Mouse (Mus musculus) forebrain, embryonic 12.5 days (tissue): ENCODE measurements around the gene Fiz1. TPM values are rescaled to one million over a fixed set of nuclear protein-coding genes. Genes with fewer than 3 reads are reported as not detected.

Experiments used
- ATAC-seq: fragments of 200-750 bp; cut with Nextera tagmentation; 2 replicates; pipeline ENCODE4 v1.8.0; 2017; ENCODE audit warnings: moderate TSS enrichment; ENCODE audit not compliant: low FRiP score
- H3K27ac ChIP-seq: fragments of 300-500 bp; sonication (generic); 2 replicates; pipeline ENCODE4 v1.5.1; 2016; ENCODE audit warnings: mild to moderate bottlenecking
- H3K27me3 ChIP-seq: fragments of 300-500 bp; sonication (generic); 2 replicates; pipeline ENCODE4 v1.6.1; 2016; ENCODE audit warnings: mild to moderate bottlenecking
- H3K36me3 ChIP-seq: fragments of 300-500 bp; sonication (generic); replicated peaks from 2 replicates; pipeline ENCODE4 v1.6.1; 2016; ENCODE audit warnings: mild to moderate bottlenecking
- H3K4me1 ChIP-seq: fragments of 300-500 bp; sonication (generic); 2 replicates; pipeline ENCODE4 v1.6.1; 2016
- H3K4me2 ChIP-seq: fragments of 300-500 bp; sonication (generic); 2 replicates; pipeline ENCODE4 v1.6.1; 2016; ENCODE audit warnings: mild to moderate bottlenecking, moderate library complexity
- H3K4me3 ChIP-seq: fragments of 300-500 bp; sonication (generic); replicated peaks from 2 replicates; pipeline ENCODE4 v1.5.1; 2016; ENCODE audit warnings: mild to moderate bottlenecking
- H3K9ac ChIP-seq: fragments of 300-500 bp; sonication (generic); 2 replicates; pipeline ENCODE4 v1.6.1; 2016; ENCODE audit warnings: mild to moderate bottlenecking
- H3K9me3 ChIP-seq: fragments of 300-500 bp; sonication (generic); 2 replicates; pipeline ENCODE4 v1.6.1; 2016
- WGBS: fragments of 180-500 bp; shearing (Covaris S2); methylation state at CpG from one replicate; pipeline ENCODE4 v1.1.7; 2016; 5-methylcytosine and 5-hydroxymethylcytosine counted together
- polyA plus RNA-seq: library from polyadenylated mRNA; unstranded; fragments of >200 nt; fragmentation: Nextera tagmentation; extraction: Ambion mirVana; gene quantifications from 2 replicates; pipeline ENCODE4 v1.2.1, GENCODE M21; 2016

Fiz1 gene
- polyA plus RNA-seq, 1 experiment from 2014 or later, result 67.3 TPM

- Histone ChIP-seq H3K4me1 (peaks cover 44% of the 10 kb centered on the region), H3K4me3 (peak overlapping the region; percentile 79), H3K36me3 (no peaks in the 10 kb centered on the region), H3K4me2 (peak overlapping the region; percentile 82), H3K9ac (peak overlapping the region; percentile 56; the same call in 1 of the 2 replicates), H3K9me3 (no peaks in the 10 kb centered on the region), H3K27ac (no peak overlapping the region), H3K27me3 (peaks cover 72% of the 10 kb centered on the region)
- WGBS, result 9% methylated on average over 32 of the region's 32 CpGs
- no peak for ATAC-seq
Measured at GRCm38 (mm10) chr7:5053456-5054179, 39.1 kb upstream of the Fiz1 start.

GRCm38 (mm10) chr7:5052931-5053343, 38.4 kb upstream of the Fiz1 start:
- Histone ChIP-seq H3K36me3 (no peaks in the 10 kb centered on the region), H3K4me2 (peak overlapping the region; percentile 82), H3K27ac (no peak overlapping the region), H3K27me3 (peaks cover 65% of the 10 kb centered on the region), H3K9ac (peak overlapping the region; percentile 56), H3K4me3 (peak overlapping the region; percentile 79), H3K9me3 (no peaks in the 10 kb centered on the region), H3K4me1 (peaks cover 44% of the 10 kb centered on the region)
- 2% methylated on average over 45 of the region's 45 CpGs for WGBS
- ATAC-seq, result no peak

- ATAC-seq, result no peak
- peak overlapping the region; percentile 82 for H3K4me2 ChIP-seq
- peaks cover 60% of the 10 kb centered on the region for H3K27me3 ChIP-seq
- 3% methylated on average over 12 of the region's 12 CpGs for WGBS
- H3K4me3 ChIP-seq, result peak overlapping the region; percentile 79
- H3K36me3 ChIP-seq, result no peaks in the 10 kb centered on the region
- no peak overlapping the region for H3K27ac ChIP-seq
- peaks cover 44% of the 10 kb centered on the region for H3K4me1 ChIP-seq
- peak overlapping the region; percentile 89 for H3K9ac ChIP-seq
- H3K9me3 ChIP-seq, result no peaks in the 10 kb centered on the region
Measured at GRCm38 (mm10) chr7:5052438-5052837, 37.9 kb upstream of the Fiz1 start.

GRCm38 (mm10) chr7:5051193-5052192, 37.0 kb upstream of the Fiz1 start, which contains the start of gene Zfp580:
Zfp580 (plus strand) TSS chr7:5051538.
- Histone ChIP-seq H3K4me3 (peak within 1 kb of the TSS; percentile 79), H3K9ac (peak within 1 kb of the TSS; percentile 89), H3K4me1 (peaks cover 35% of the 10 kb centered on the region), H3K9me3 (no peaks in the 10 kb centered on the region), H3K36me3 (no peaks in the 10 kb centered on the region), H3K27me3 (peaks cover 51% of the 10 kb centered on the region), H3K27ac (peak within 1 kb of the TSS; percentile 80), H3K4me2 (peak within 1 kb of the TSS; percentile 82)
- peak; percentile 84 for ATAC-seq
- WGBS, result 2% methylated on average over 64 of the region's 65 CpGs

GRCm38 (mm10) chr7:5047313-5047712, 32.8 kb upstream of the Fiz1 start:
- no peaks in the 10 kb centered on the region for H3K9me3 ChIP-seq
- no peak overlapping the region for H3K4me2 ChIP-seq
- no peak overlapping the region for H3K27ac ChIP-seq
- 34% methylated on average over 2 of the region's 2 CpGs for WGBS
- peaks cover 9% of the 10 kb centered on the region for H3K27me3 ChIP-seq
- H3K4me1 ChIP-seq, result peaks cover 12% of the 10 kb centered on the region
- no peak overlapping the region for H3K9ac ChIP-seq
- no peaks in the 10 kb centered on the region for H3K36me3 ChIP-seq
- no peak overlapping the region for H3K4me3 ChIP-seq
- no peak for ATAC-seq

GRCm38 (mm10) chr7:5046112-5046511, 31.6 kb upstream of the Fiz1 start:
- Histone ChIP-seq H3K4me1 (peaks cover 7% of the 10 kb centered on the region), H3K9ac (no peak overlapping the region), H3K9me3 (no peaks in the 10 kb centered on the region), H3K27me3 (0 out of 2 replicates have a peak, but pooled peaks cover 3% of the 10 kb centered on the region), H3K36me3 (peaks cover 5% of the 10 kb centered on the region; the same call in 1 of the 2 replicates), H3K4me3 (no peak overlapping the region), H3K4me2 (no peak overlapping the region), H3K27ac (no peak overlapping the region)
- WGBS, result 73% methylated on average over 2 of the region's 2 CpGs
- no peak for ATAC-seq

- Histone ChIP-seq H3K27ac (no peak overlapping the region), H3K36me3 (peaks cover 6% of the 10 kb centered on the region), H3K4me3 (no peak overlapping the region), H3K4me2 (no peak overlapping the region), H3K27me3 (0 out of 2 replicates have a peak, but pooled peaks cover 3% of the 10 kb centered on the region), H3K9me3 (no peaks in the 10 kb centered on the region), H3K9ac (no peak overlapping the region), H3K4me1 (0 out of 2 replicates have a peak, but pooled peaks cover under 1% of the 10 kb centered on the region)
- ATAC-seq, result no peak
- WGBS, result 75% methylated on average over 2 of the region's 2 CpGs
Measured at GRCm38 (mm10) chr7:5044981-5045380, 30.5 kb upstream of the Fiz1 start.

- Histone ChIP-seq H3K4me2 (peak overlapping the region; percentile 54), H3K4me1 (peaks cover 21% of the 10 kb centered on the region), H3K27ac (0 out of 2 replicates have a peak overlapping the region, but pooled peaks have one; percentile 98), H3K27me3 (no peaks in the 10 kb centered on the region), H3K9ac (peak overlapping the region; percentile 74; the same call in 1 of the 2 replicates), H3K4me3 (peak overlapping the region; percentile 66), H3K36me3 (peaks cover 32% of the 10 kb centered on the region), H3K9me3 (no peaks in the 10 kb centered on the region)
- WGBS, result 43% methylated on average over 5 of the region's 5 CpGs
- no peak for ATAC-seq
Measured at GRCm38 (mm10) chr7:5038940-5039339, 24.4 kb upstream of the Fiz1 start.

- peak; percentile 96 for ATAC-seq
- WGBS, result under 1% methylated on average over 48 of the region's 48 CpGs
- H3K4me2 ChIP-seq, result peak within 1 kb of the TSS; percentile 54
Measured at GRCm38 (mm10) chr7:5038109-5038732, 23.7 kb upstream of the Fiz1 start, which contains the start of gene Zfp784. Zfp784 (minus strand) TSS chr7:5038446.

GRCm38 (mm10) chr7:5037467-5037866, 23.0 kb upstream of the Fiz1 start:
- Histone ChIP-seq H3K4me3 (peak overlapping the region; percentile 66), H3K4me1 (peaks cover 21% of the 10 kb centered on the region), H3K27me3 (no peaks in the 10 kb centered on the region), H3K36me3 (peaks cover 47% of the 10 kb centered on the region), H3K9ac (0 out of 2 replicates have a peak overlapping the region, but pooled peaks have one; percentile 74), H3K4me2 (peak overlapping the region; percentile 54), H3K27ac (peak overlapping the region; percentile 98; the same call in 1 of the 2 replicates), H3K9me3 (no peaks in the 10 kb centered on the region)
- 93% methylated on average over 8 of the region's 8 CpGs for WGBS
- ATAC-seq, result no peak

More at GRCm38 (mm10) chr7:5038109-5038732, 23.7 kb upstream of the Fiz1 start, which contains the start of gene Zfp784:
- H3K9ac ChIP-seq, result peak within 1 kb of the TSS; percentile 74
- H3K4me1 ChIP-seq, result peaks cover 21% of the 10 kb centered on the region
- peaks cover 39% of the 10 kb centered on the region for H3K36me3 ChIP-seq
- no peaks in the 10 kb centered on the region for H3K9me3 ChIP-seq
- H3K4me3 ChIP-seq, result peak within 1 kb of the TSS; percentile 66
- no peaks in the 10 kb centered on the region for H3K27me3 ChIP-seq
- peak within 1 kb of the TSS; percentile 98 for H3K27ac ChIP-seq

GRCm38 (mm10) chr7:5037026-5037425, 22.5 kb upstream of the Fiz1 start:
- peaks cover 51% of the 10 kb centered on the region for H3K36me3 ChIP-seq
- no peak for ATAC-seq

More at GRCm38 (mm10) chr7:5037026-5037425, 22.5 kb upstream of the Fiz1 start:
- Histone ChIP-seq H3K9me3 (peaks cover under 1% of the 10 kb centered on the region; the same call in 1 of the 2 replicates), H3K9ac (no peak overlapping the region), H3K4me1 (peaks cover 21% of the 10 kb centered on the region), H3K4me2 (no peak overlapping the region), H3K4me3 (no peak overlapping the region), H3K27me3 (no peaks in the 10 kb centered on the region), H3K27ac (no peak overlapping the region)
- WGBS, result 95% methylated on average over 7 of the region's 7 CpGs
